In the genomic region with DNA sequence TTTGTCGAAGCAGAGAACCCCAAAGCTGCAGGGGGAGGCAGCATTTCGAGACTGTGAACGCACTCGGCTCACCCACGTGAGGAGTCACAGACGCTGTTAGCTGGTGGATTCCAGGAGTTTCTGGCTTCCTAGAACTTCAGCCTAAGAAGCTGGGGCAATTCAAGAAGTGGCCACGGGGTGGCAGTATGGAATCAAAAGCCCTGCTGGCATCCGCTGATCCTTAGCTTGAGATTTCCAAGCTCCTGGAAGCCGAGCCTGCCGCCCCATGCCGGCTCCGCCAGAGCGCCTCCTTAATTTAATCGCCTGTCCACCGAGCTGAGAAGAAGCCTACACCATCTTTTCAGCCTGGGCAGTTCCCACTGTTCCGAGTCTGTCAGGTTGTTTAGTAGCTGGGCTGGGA, we compare ENCODE assay signal across 8 mouse cellular contexts.
DNase-seq lines count a peak whose midpoint lies in the region; ATAC-seq lines count a peak whose summit lies in the region.

No protein-coding gene starts in this region.

- no peaks in the 10 kb centered on the region for H3K36me3 ChIP-seq in intestine, embryonic 14.5 days (ENCODE audit: control insufficient read depth, insufficient read depth, low read length)
- no peaks in the 10 kb centered on the region for H3K36me3 ChIP-seq in midbrain, embryonic 11.5 days (ENCODE audit: control insufficient read depth, insufficient read depth, low read length)

- DNase-seq in adrenal gland, adult 8-10 months, result peak; percentile 77
- peak; percentile 93 for DNase-seq in embryo, embryonic 11 days
- DNase-seq in gastrocnemius, postnatal 36 days, result peak; percentile 89 to 95
- DNase-seq in intestine, embryonic 14.5 days (ENCODE audit: low spot score), result peak; percentile 99
- DNase-seq in left cerebral cortex, postnatal 10 days (ENCODE audit: extremely low spot score in 1 of 2, low spot score in 2 of 2), result peak; percentile 87 to 91
- DNase-seq in midbrain, embryonic 11.5 days (ENCODE audit: low spot score, missing footprints), result peak; percentile 100
- peak; percentile 95 for DNase-seq in right cerebral cortex, postnatal 4 days
- peak; percentile 71 for DNase-seq in yolk sac, embryonic 10.5 days (ENCODE audit: low spot score)

- ATAC-seq in intestine, embryonic 14.5 days (replicated peaks; ENCODE audit: low FRiP score, low TSS enrichment, low read depth), result peak; percentile 50; the same call in 1 of the 2 replicates
- ATAC-seq in midbrain, embryonic 11.5 days (ENCODE audit: low FRiP score), result peak; percentile 64; the same call in 1 of the 2 replicates

- intact Hi-C loops in gastrocnemius, postnatal 36 days (cut with DNase I), result loop anchor here (2.0 to 5.0 kb wide), 3 partner anchors 292 to 442 kb away; a partner anchor contains a TSS
- intact Hi-C loops in left cerebral cortex, postnatal 10 days (cut with DNase I), result loop anchor here (2.0 to 5.0 kb wide), 2 partner anchors 217 to 440 kb away; a partner anchor contains a TSS

- peaks cover 7% of the 10 kb centered on the region; the same call in 1 of the 2 replicates for H3K4me1 ChIP-seq in intestine, embryonic 14.5 days (replicated peaks; ENCODE audit: control insufficient read depth, insufficient read depth, low read length)
- H3K4me1 ChIP-seq in midbrain, embryonic 11.5 days (ENCODE audit: control insufficient read depth, insufficient read depth, low read length), result peaks cover 3% of the 10 kb centered on the region; the same call in 1 of the 2 replicates

- no peaks in the 10 kb centered on the region for H3K9me3 ChIP-seq in intestine, embryonic 14.5 days (ENCODE audit: control insufficient read depth, low read length)
- H3K9me3 ChIP-seq in midbrain, embryonic 11.5 days (ENCODE audit: control insufficient read depth, low read length), result no peaks in the 10 kb centered on the region

- peak overlapping the region; percentile 28; the same call in 1 of the 2 replicates for H3K27ac ChIP-seq in intestine, embryonic 14.5 days (ENCODE audit: low read depth)
- no peak overlapping the region for H3K27ac ChIP-seq in midbrain, embryonic 11.5 days (ENCODE audit: low read depth, low read length)

- H3K4me3 ChIP-seq in intestine, embryonic 14.5 days (ENCODE audit: low read depth, low read length), result no peak overlapping the region
- no peak overlapping the region for H3K4me3 ChIP-seq in midbrain, embryonic 11.5 days (ENCODE audit: low read depth, low read length)

- 1% methylated on average over 16 of the region's 16 CpGs for WGBS in intestine, embryonic 14.5 days
- 3% methylated on average over 16 of the region's 16 CpGs for WGBS in midbrain, embryonic 11.5 days

- peaks cover 5% of the 10 kb centered on the region; the same call in 1 of the 2 replicates for H3K27me3 ChIP-seq in intestine, embryonic 14.5 days (replicated peaks; ENCODE audit: control insufficient read depth, insufficient read depth, low read length)
- H3K27me3 ChIP-seq in midbrain, embryonic 11.5 days (ENCODE audit: control insufficient read depth, insufficient read depth, low read length), result no peaks in the 10 kb centered on the region; the same call in 1 of the 2 replicates

- H3K9ac ChIP-seq in intestine, embryonic 14.5 days (ENCODE audit: low read length), result no peak overlapping the region
- no peak overlapping the region for H3K9ac ChIP-seq in midbrain, embryonic 11.5 days (ENCODE audit: low read length)

- H3K4me2 ChIP-seq in intestine, embryonic 14.5 days (ENCODE audit: low read length), result peak overlapping the region; percentile 7; the same call in 1 of the 2 replicates
- H3K4me2 ChIP-seq in midbrain, embryonic 11.5 days, result no peak overlapping the region
